Mouse (Mus musculus): Measurements from ENCODE around the gene 4933428G20Rik.

DNA sequence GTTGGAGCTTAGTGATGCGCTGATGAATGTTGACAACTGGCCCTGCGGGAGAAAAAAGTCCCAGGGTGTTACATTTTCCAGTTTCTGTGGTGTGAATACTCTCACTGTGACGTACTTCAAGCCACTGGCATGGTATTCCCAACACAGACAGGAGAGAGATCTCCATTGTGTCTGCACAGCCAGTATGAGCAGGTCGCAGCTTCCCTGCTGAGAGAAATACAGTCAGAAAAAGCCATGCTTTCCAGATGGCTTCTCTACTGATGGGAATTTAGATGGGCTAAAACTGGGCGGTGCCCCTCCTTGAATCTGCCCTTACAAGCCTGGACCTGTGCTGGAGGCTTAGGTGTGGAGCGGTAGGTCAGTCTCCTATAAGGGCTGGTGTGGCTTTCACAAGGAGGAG lies 28.9 kb downstream of the 4933428G20Rik start:
- TF ChIP-seq CTCF (IDR thresholded peaks at IDR 0.05; ENCODE audit: low read depth) (no peak), EP300 (optimal IDR thresholded peaks at IDR 0.05) (no peak)

Measured in stomach, postnatal 0 days (tissue).